Mouse (Mus musculus): Measurements from ENCODE around the gene Zfp704. TPM values are rescaled to one million over a fixed set of nuclear protein-coding genes. Genes with fewer than 3 reads are reported as not detected.

The Zfp704 gene
- total and polyA plus RNA-seq, 3 experiments = under 0.01 TPM; not detected in 2

GRCm38 (mm10) chr3:9440466-9440865, 169.4 kb downstream of the Zfp704 start:
- no peaks in the 10 kb centered on the region for H3K4me1 ChIP-seq (ENCODE audit: control insufficient read depth in 1 of 2, insufficient read depth in 2 of 2, low read length in 2 of 2)
- TF ChIP-seq MEF2A (IDR thresholded peaks at IDR 0.05; ENCODE audit: extremely low read depth, insufficient replicate concordance, low read depth, low read length, poor library complexity, severe bottlenecking) (no peak), MYC (IDR thresholded peaks at IDR 0.05; ENCODE audit: low read depth, low read length) (no peak), MAX (IDR thresholded peaks at IDR 0.05; ENCODE audit: low read length) (no peak), TAL1 (IDR thresholded peaks at IDR 0.05; ENCODE audit: low read length) (no peak), POLR2AphosphoS5 (IDR thresholded peaks at IDR 0.05; ENCODE audit: borderline replicate concordance, low read depth, low read length) (no peak), GABPA (IDR thresholded peaks at IDR 0.05; ENCODE audit: low read depth, low read length) (no peak), ZC3H11A (IDR thresholded peaks at IDR 0.05; ENCODE audit: low read depth, low read length) (no peak), TCF12 (IDR thresholded peaks at IDR 0.05; ENCODE audit: low read depth, low read length) (no peak), MYB (IDR thresholded peaks at IDR 0.05; ENCODE audit: low read depth, low read length) (no peak), POLR2AphosphoS2 (IDR thresholded peaks at IDR 0.05; ENCODE audit: low read length) (no peak), USF1 (IDR thresholded peaks at IDR 0.05; ENCODE audit: low read depth, low read length) (no peak), CHD1 (IDR thresholded peaks at IDR 0.05; ENCODE audit: low read depth, low read length) (no peak), ZMIZ1 (IDR thresholded peaks at IDR 0.05; ENCODE audit: low read depth, low read length) (no peak), KAT2A (conservative IDR thresholded peaks at IDR 0.05; ENCODE audit: low read depth, low read length) (no peak), ELF1 (IDR thresholded peaks at IDR 0.05; ENCODE audit: low read depth, low read length) (no peak), MAZ (IDR thresholded peaks at IDR 0.05; ENCODE audit: low read depth, low read length) (no peak), POLR2A (IDR thresholded peaks at IDR 0.05; ENCODE audit: control insufficient read depth in 1 of 2, insufficient read depth in 1 of 2, low read depth in 1 of 2, low read length in 2 of 2, poor library complexity in 1 of 2) (no peak), USF2 (IDR thresholded peaks at IDR 0.05; ENCODE audit: borderline replicate concordance in 1 of 2, insufficient read depth in 1 of 2, low read depth in 1 of 2, low read length in 2 of 2) (no peak), RCOR1 (IDR thresholded peaks at IDR 0.05; ENCODE audit: low read depth, low read length) (no peak), JUND (IDR thresholded peaks at IDR 0.05; ENCODE audit: low read depth, low read length) (no peak)
- no peak overlapping the region for H3K4me3 ChIP-seq (ENCODE audit: control insufficient read depth in 1 of 2, insufficient read depth in 1 of 2, low read depth in 2 of 2, low read length in 2 of 2)
- no peak overlapping the region for H3K27ac ChIP-seq (ENCODE audit: control insufficient read depth, low read depth, low read length)
- H3K36me3 ChIP-seq (ENCODE audit: control insufficient read depth in 1 of 2, insufficient read depth in 2 of 2, low read length in 2 of 2) = no peaks in the 10 kb centered on the region
- no peaks in the 10 kb centered on the region for H3K27me3 ChIP-seq (ENCODE audit: control insufficient read depth in 1 of 2, insufficient read depth in 2 of 2, low read length in 2 of 2)
- no peaks in the 10 kb centered on the region for H3K79me2 ChIP-seq (ENCODE audit: control insufficient read depth, insufficient read depth, low read length, poor library complexity)
- no peak overlapping the region for H3K9ac ChIP-seq (ENCODE audit: control insufficient read depth, low read depth, low read length, poor library complexity, severe bottlenecking)
- no peak for DNase-seq (ENCODE audit: low read depth, low spot score)
- no peaks in the 10 kb centered on the region for H3K9me3 ChIP-seq (replicated peaks; ENCODE audit: insufficient read depth, low read length)

DNA sequence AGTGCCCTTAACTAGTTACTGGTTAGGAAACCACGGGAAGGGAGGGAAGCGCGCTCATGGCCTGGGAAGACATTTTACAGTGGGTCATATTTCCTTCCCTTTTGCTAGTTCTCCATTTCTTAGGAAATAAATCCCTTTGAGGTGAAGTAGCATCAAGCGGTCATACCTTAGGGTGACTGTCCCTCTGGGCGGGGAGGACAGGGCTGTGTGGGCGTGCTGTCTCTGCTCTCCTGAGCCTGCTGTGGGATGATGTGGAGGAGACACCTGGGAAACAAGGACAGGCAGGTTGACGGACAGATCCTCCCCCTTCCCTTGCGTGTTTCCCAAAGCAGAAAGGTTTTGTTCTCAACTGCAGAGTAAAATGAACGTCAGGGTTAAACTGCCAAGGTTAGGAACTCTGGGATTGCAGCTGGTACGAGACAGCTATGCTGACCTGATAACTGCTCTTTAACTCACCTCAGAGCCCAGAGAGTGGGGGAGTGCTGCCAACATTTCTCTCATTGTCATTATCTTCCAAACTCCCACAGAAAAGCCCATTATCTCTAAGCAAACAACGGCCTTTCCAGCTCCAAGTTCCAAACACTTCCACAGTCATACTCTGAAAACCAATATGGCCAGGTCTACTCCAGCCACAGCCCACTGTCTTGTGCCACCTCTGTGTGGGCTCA, 170.1 kb downstream of the Zfp704 start:
- DNase-seq (ENCODE audit: low read depth, low spot score) = no peak
- Histone ChIP-seq H3K79me2 (ENCODE audit: control insufficient read depth, insufficient read depth, low read length, poor library complexity) (no peaks in the 10 kb centered on the region), H3K27ac (ENCODE audit: control insufficient read depth, low read depth, low read length) (no peak overlapping the region), H3K27me3 (ENCODE audit: control insufficient read depth in 1 of 2, insufficient read depth in 2 of 2, low read length in 2 of 2) (no peaks in the 10 kb centered on the region), H3K9ac (ENCODE audit: control insufficient read depth, low read depth, low read length, poor library complexity, severe bottlenecking) (no peak overlapping the region), H3K4me1 (ENCODE audit: control insufficient read depth in 1 of 2, insufficient read depth in 2 of 2, low read length in 2 of 2) (no peaks in the 10 kb centered on the region), H3K4me3 (ENCODE audit: control insufficient read depth in 1 of 2, insufficient read depth in 1 of 2, low read depth in 2 of 2, low read length in 2 of 2) (no peak overlapping the region), H3K36me3 (ENCODE audit: control insufficient read depth in 1 of 2, insufficient read depth in 2 of 2, low read length in 2 of 2) (no peaks in the 10 kb centered on the region), H3K9me3 (replicated peaks; ENCODE audit: insufficient read depth, low read length) (no peaks in the 10 kb centered on the region)
- no peak for TF ChIP-seq ZMIZ1 (IDR thresholded peaks at IDR 0.05; ENCODE audit: low read depth, low read length)
- no peak for TF ChIP-seq E2F4 (IDR thresholded peaks at IDR 0.05; ENCODE audit: borderline replicate concordance, low read depth, low read length)
- no peak for TF ChIP-seq KAT2A (conservative IDR thresholded peaks at IDR 0.05; ENCODE audit: low read depth, low read length)
- no peak for TF ChIP-seq CHD2 (IDR thresholded peaks at IDR 0.05; ENCODE audit: low read length)
- no peak for TF ChIP-seq MXI1 (IDR thresholded peaks at IDR 0.05; ENCODE audit: low read depth, low read length)
- no peak for TF ChIP-seq SIN3A (IDR thresholded peaks at IDR 0.05; ENCODE audit: low read length)
- no peak for TF ChIP-seq NRF1 (IDR thresholded peaks at IDR 0.05; ENCODE audit: insufficient read depth, low read depth, low read length, poor library complexity, severe bottlenecking)
- no peak for TF ChIP-seq POLR2AphosphoS5 (IDR thresholded peaks at IDR 0.05; ENCODE audit: borderline replicate concordance, low read depth, low read length)
- no peak for TF ChIP-seq MAX (IDR thresholded peaks at IDR 0.05; ENCODE audit: low read length)
- TF ChIP-seq CHD1 (IDR thresholded peaks at IDR 0.05; ENCODE audit: low read depth, low read length) = no peak

All from MEL (cell line).